Mouse (Mus musculus) CD8-positive naive resting alpha-beta T cell, adult 2 months (primary cell): ENCODE measurements around the gene Olfr483.

Experiments
- DNase-seq, 2 experiments: peaks; one replicate each; pipeline ENCODE4 v3.0.0; 2022; ENCODE audit warnings: low read depth in 2 of 2, low spot score in 2 of 2

The Olfr483 gene

GRCm38 (mm10) chr7:108100549-108100948, at the start of gene Olfr483:
Olfr483 (plus strand) TSS chr7:108100849.
- no peak for DNase-seq

GRCm38 (mm10) chr7:108067246-108067645, 33.4 kb upstream of the Olfr483 start, which contains the start of gene Olfr480:
Olfr480 (minus strand) TSS chr7:108067346.
- no peak for DNase-seq

- DNase-seq = no peak
Observed at GRCm38 (mm10) chr7:108079555-108079954, 21.1 kb upstream of the Olfr483 start, which contains the start of gene Olfr481. Olfr481 (plus strand) TSS chr7:108079855.

- no peak for DNase-seq
Observed at GRCm38 (mm10) chr7:108097486-108097885, 3.2 kb upstream of the Olfr483 start, which contains the start of gene Olfr482. Olfr482 (minus strand) TSS chr7:108097586.

GRCm38 (mm10) chr7:108120681-108121080, 20.0 kb downstream of the Olfr483 start:
- no peak for DNase-seq

GRCm38 (mm10) chr7:108121416-108121815, 20.8 kb downstream of the Olfr483 start:
- DNase-seq = no peak

- no peak for DNase-seq
Observed at GRCm38 (mm10) chr7:108127349-108127748, 26.7 kb downstream of the Olfr483 start, which contains the start of gene Olfr484. Olfr484 (minus strand) TSS chr7:108127449.
